Mouse (Mus musculus) embryo, embryonic 10 days (tissue): ENCODE data around the gene Tpo.

ENCODE experiments used
- DNase-seq: peaks from one replicate; pipeline ENCODE4 v3.0.0-alpha.2; 2015; ENCODE audit warnings: low spot score

Tpo gene

DNA sequence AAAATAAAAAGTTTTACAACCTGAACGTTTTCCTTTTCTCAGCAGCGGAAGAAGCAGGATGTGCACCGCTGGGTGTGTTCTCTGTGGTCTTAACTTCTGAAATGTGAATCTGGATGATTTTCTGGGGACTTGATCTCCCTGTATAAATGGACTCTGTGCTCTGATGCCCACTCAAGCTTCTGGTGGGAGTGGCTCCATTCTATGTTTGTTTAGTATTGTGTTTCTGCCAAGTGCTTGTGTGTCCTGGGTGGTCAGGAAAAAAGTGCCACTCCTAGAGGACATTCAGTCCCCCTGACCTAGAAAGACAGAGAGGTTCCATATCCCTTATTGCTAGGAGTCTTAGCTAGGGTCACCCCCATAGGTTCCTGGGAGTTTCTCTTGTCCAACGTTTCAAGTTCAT, at the start of gene Tpo:
Gene Tpo (minus strand): TSS at position 101 of the 400 bp plus-strand sequence.
- no peak for DNase-seq

DNA sequence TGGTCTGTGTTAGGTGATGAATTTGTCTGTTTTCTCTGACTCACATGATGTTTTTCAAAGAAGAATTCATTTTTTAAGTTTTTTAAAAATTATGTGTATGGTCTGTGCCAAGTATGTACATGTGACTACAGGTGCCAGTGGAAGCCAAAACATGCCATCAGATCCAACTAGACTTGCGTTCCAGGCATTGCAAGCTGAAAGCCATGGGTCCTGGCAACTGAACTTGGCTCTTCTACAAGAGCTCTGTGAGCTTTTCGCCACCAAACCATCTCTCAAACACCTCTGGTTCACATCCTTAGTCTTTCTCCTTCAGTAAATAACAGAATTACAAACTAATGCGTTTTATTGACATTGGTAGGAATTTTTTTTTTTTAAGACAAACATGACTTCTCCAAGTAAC, 49.3 kb upstream of the Tpo start:
- no peak for DNase-seq

DNA sequence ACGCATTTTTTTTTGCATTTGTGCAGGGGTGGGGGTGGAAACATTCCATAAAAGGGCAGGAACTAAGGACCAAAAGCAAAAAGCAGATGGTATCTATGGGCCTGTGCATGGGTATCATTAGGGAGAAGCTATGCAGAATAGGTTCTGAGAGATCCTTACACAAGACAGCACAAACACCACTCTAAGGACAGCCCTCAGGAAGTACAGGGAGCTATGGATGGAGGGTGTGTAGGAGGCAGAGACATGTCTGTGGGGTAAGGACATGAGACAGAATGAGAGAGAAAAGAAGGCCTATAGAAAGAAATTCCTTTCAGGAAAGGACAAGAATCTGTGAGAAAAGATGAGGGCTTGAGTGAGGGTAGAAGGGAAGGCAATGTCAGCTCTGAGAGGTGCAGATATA, 47.2 kb upstream of the Tpo start:
- no peak for DNase-seq

DNA sequence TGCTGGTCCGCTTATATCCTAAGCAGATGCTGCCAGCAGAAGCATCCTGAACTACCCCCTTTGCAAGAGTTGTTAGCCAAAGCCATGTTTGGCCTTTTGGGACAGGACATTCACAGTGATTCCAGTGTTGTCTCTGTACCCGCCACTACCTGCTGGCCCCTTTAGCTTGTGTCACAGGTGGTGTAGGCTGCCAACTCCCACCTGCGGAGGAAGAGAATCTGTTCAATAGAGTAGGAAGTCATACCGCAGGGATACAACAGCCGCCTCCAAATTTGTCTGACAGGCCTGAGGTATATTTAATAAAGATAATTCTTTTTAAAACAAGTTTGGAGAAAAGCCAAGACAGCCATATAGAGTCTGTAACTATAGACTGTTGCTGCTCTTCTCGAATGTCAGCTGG, 45.5 kb upstream of the Tpo start:
- DNase-seq, result no peak

DNA sequence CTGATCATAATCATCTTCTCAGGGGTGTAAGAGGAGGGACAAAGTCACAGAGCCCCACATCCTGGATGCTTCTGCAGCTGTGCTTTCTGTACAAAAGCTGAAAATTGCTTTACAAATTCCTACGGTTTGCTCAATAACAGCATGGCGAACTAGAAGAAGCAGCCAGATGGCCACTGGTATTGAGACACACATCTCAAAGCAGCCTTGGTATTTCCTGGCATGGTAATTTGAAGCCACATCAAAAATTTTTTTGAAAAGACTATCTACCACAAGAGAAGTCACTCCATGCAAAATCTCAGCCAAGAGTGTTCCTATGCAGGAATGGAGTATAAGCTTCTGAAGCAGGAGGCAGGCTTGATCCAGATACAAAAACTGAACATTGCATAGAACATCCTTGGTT, 45.1 kb upstream of the Tpo start:
- DNase-seq, result no peak

DNA sequence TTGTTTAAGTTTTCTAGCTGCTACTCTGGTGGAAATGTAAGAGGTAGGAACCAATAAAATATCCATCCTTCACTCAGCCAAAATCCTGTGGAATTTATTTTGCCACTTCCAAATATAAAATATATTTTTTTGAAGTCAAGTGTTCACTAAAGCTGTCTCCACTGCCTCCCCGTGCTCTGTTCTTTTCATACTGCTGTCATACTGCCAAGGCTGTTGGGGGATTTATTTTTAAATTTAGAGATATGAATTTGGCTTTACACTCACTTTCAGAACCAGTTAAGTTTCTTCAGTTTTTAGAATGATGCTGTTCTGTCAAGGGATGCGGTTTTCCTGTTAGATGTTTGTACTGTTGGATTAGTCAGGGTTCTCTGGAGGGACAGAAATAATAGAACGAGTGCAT, 36.1 kb upstream of the Tpo start:
- no peak for DNase-seq

DNA sequence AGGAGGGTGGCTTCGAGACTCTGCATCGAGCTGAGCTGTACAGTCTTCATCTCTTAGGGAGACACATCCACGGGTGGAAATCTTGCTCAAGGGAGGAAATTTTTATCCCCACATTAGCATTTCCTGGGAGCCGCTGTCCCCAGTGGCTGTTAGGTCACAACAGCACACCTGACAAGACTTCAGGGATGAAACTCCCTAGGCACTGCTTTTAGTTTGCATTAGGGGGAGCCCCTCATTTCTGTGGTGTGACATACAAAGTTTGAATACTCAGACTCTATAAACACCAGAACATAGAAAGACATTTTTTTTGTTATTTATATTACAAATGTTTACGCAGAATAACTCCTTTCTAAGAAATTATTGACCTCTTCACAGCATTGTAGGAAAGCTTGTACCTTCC, 32.1 kb upstream of the Tpo start:
- no peak for DNase-seq

DNA sequence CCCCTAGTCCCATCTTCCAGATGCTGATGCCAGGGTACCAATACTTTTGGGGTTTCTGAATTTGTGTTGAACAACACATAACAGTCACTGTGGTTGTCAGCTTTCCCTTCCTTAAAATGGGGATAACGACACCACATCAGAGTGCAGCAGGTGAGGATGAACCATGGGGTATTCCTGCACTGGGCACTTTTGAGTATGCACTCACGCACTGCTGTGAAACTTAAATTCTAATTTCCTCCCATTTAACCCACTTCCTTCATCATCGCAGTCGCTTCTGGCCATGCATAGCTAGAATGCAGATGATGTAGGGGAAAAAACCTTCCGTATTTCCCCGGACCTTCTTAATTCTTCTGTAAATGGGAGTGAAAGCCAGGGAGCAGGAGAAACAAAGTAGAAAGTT, 31.6 kb upstream of the Tpo start:
- DNase-seq, result no peak

DNA sequence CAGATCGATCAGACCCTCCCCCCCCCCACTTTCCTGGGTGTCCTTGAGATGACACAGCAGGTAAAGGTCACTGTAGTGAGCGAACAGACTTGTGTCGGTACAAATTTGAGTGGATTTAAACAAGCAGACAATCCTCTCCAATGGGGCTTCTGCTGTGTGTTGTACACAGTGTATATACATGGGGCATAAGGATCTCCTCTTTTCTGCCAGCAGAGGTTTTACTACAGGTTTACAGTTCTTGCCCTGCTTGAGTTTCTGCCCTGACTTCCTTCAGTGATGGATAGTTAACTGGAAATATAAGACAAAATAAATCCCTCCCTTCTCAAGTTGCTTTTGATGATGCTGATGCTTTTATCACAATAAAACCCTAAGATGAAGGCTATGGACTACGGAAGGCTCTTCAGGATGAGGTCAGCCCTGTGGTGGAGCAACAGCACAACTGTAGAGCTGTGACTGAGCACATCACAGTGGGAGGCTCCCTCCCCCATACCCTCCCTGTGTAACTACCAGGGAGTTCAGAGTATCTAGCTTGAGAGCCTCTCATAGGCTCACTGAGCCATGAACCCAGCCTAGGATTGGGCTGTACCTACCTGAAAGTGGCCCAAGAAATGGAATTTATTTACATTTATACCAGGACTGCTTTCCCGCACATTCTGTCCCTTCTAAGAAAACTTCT, 29.4 kb upstream of the Tpo start:
- no peak for DNase-seq

DNA sequence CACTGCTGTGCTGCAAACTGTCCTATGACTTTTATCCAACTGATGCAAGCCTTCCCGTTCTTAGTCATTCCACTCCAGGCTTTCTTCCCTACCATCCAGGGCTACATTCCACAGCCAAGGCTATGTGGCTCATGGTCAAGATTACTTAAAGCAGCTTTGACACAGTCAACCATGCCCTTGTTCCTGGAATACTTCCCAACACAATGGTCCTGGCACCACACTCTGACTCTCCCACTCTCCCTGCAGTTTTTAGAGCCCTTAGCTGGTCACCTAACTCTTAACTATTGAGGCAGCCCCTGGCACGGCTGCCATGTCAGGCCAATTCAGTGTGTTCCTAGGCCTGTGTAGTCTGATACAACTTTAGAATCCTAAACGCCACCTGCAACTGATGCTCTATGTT, 28.1 kb upstream of the Tpo start:
- no peak for DNase-seq

DNA sequence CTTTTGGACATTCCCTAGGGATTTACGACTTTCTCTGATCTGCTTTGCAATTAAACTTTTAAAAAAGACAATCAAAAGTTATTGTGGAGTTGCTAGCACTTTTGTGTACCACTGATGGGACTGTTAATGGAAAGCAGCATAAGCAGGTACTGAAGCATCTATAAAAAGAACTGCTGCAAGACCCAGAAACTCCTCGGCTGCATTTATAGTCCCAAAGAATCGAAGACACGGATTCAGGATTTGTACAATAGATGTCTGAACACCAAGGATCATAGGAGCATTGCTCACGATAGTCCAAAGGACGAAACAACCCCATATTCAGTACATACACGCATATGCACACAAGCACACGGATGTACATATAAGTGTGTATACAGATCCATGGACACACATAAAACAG, 27.4 kb upstream of the Tpo start:
- DNase-seq, result no peak

DNA sequence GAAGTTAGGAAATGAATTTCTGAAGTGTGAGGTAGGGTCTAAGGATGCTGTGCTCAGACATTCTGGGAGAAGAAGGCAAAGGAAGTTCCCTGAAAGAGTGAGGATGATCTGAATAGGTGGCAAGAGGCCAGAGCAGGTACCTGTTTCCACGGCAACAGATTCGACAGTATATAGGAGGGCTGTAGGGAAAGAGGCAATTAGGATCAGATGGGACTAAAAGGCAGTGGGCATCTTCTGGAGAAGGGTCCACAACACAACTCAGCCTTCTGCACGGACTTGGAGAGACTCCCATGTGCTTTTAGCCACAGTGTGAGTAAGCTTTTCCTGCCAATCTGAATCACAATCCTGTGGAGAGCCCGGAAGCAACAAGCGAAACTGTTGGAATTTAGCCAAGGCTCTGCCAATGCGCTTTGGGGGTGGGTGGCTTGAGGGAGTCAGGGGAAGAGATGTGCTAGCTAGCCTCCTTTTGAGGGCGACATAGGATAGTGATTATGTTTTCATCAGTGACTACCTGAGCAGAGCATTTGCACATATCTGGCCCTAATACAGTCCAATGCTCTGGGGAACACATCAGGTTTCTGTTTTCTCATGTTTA, 21.8 kb upstream of the Tpo start:
- no peak for DNase-seq

DNA sequence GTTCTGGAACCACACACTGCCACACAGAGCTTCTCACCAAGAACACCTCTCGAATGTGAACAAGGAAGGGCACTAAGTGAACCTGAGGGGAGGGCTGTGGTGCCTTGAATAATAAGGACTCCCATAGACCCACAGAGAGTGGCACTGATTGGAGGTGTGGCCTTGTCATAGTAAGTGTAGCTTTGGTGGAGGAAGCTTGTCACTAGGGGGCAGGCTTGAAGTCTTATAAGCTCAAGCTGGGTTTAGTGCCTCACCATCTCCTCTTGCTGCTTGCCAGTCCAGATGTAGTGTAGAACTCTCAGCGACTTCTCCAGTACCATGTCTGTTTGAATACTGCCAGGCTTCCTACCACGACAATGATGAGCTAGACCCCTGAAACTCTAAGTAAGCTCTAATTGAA, 9.7 kb upstream of the Tpo start:
- peak; percentile 33 for DNase-seq

DNA sequence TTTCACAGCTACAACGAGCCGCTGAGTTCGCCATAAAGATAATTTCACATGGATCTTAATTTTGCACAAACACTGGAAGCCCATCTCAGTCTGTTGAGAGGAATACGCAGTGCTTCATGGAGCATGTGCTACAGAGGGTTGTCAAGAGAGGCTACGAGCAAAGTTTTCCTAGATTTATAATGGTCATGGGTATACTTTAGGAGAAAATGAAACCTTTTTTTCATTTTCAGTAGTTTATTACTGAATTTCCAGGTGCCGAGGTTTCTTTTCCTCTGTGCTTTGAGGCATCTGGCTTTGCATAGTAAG, 3.1 kb downstream of the Tpo start:
- no peak for DNase-seq

DNA sequence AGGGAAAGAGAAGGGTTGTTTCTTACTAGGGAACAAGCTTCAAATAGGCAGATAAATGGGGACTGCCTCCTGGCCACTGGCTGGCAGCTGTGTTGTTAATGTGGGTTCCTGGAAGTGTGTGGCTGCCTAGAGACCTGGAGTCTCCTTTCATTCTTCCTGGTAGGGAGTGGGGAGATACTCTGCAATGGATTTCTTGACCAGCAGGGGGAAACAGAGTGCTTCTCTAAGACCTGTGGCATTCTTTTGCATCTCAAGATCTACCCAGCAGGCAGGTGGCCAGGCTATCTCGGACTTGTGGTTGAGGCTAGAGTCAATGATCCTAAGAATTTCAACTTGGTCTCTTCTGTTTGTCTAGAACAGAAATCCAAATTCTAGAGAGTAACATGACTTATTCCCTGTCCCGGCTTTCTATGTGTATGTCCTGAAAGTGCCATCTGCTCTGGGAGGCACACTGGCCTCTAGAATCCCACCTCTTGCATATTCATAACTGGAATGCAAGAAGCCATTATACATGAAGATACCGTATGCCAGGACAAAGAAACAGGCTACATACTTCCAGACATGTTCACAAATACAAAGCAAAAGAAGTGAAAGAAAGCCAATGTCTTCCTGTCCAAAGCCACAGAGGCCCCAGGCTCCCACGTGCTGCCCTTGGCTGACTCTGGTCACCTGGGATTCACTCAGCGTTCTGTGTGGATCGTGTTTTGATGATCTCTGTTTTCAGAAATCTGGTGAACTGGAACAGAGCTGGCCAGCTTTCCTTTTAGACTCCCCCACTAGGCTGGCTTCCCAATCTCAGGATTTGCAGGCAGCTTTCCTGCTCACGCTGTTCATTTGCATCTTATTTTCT, 3.6 kb downstream of the Tpo start:
- peak; percentile 76 for DNase-seq

DNA sequence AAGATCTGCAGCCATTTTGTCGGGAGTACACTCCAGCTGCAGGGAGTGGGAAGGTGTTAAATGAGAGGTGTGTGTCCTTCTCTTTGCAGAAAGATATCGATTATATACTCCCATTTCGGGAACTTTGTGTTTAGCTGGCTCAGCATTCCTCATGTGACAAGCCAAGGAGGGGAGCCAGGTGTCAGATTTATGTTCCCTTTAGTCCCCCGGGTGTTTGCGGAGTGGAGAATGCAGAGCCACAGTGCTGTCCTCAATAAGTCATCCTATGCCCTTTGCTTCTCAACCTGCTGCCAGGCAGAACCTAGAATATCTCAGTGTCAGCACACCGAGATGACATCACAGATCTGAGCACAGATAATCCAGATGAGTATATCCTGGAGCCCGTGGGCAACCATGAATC, 10.1 kb downstream of the Tpo start:
- DNase-seq, result no peak

DNA sequence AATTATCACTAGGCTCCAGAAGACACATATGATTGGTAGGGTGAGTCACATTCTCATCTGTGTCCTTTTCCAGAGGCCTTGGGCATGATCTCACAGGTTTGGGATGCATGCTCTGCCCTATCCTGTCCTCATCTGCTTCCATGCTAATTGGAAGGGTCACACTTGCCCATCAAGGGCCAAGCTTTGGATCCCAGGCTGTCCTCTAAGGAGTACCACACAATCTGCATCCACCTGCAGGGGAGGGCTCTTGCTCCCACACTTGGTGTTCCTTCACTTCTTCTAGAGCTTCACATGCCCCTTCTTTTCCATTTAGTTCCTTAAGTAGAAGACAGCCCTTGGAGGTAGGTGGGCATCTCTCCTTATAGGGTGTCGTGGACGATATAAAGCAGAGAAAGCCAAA, 20.2 kb downstream of the Tpo start:
- DNase-seq, result no peak

DNA sequence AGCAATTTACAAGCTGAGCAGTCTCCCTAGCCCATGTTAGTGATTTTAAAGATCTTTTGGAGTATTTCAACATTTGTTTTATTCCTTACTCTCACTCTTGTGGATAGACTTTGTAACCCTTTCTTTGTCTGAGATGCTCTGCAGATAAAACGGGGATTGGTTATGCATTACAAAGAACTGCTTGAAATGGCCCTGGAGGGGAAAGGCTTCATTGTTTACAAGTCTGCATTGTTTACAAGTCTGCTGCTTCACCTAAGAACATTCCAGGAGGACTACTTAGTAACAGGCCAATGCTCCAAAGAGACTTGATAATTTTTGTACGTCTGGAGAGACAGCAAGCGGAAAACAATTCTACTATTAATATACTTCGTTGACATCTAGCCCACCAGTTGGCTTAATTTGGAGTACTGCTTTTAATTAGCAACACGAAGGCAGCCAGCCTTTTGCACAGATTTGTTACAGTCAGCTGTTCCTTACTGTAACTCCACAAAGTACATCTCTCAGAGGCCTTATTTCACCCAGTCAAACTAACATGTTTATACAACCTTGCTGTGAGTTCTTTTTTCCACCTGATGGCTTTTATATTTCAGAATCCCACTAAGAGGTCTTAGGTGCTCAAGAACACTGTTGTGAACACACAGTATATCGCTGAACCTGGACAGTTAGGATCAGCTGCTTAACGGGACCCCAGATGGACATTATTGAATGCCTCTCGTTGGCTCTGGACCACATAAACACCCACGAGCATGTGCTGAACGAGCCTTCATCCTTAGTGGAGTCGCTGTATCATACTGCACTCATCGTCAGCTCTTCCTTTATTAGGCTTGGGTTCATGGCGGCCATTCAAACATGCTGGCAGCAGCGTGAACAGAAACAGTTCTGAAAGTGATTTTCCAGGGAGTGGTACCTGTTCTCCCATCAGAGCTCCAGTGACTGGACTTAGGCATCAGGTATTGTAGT, 22.5 kb downstream of the Tpo start:
- no peak for DNase-seq

DNA sequence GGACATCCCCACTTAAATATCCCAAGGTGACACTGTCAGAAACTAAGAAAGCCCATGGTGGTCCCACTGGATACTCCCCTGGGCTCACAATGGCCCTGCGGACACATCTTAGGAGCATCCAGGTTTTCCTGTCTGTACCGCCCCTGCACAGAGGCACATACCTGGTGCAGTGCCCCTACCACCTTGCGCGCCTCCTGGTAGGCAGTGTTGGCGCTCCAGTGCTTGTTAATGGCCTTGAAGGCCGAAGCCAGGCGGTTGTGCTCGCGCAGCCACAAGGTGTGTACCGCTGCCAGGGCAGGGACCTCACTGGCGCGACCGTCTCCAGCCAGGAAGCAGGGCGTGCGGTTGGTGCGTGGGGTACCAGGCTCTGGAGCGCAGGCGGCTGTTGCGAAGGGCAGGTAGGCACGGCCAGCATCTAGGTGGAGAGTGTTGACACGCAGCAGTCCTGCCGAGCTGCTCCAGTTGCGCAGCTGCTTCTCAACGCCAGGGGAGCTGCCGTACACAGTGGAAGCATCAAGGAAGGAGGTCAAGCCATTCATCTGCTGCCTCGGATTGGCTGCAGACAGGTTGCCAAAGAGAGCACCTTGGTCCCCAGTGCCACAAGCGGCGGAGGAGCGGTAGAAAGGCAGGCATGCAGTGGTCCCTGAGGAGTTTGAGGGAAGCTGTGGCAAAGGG, 29.4 kb downstream of the Tpo start:
- DNase-seq, result peak; percentile 38

DNA sequence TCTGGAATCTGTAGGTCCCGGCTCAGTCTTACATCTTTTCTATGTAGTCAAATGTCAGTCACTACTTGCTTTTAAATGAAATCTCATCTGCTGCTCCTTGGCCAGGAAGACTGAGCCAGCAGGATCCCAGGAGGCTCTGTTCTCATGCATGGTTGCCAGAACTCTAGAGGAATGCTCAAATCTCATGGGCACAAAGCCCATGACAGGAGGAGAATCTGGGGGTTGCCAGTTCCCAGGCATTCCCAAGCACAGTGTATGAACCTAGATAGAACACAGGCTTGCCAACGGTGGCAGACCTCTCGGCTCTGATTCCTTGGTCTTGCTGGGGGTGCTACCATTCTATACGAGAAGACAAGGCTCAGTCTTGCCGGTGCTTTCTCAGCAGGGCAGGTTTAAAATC, 40.3 kb downstream of the Tpo start:
- no peak for DNase-seq

DNA sequence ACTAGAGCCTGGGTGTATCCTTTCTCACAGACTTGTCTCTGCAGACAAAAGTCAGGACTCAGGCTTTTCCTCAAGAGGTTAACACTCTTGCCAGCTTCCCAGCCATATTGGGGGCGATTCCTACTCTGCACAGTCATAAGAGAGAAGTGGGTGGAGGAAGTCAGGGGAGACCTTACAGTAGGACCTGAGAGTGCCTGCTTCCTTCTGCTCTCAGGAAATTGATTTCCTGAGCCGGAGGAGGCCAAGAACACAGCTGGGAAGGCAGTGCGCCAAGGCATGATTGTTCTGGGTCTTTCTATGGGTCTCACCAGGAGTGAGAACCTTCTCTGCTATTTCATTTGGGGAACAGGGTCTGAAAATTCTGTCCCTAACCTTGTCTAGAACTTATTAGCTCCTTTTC, 48.5 kb downstream of the Tpo start:
- no peak for DNase-seq

DNA sequence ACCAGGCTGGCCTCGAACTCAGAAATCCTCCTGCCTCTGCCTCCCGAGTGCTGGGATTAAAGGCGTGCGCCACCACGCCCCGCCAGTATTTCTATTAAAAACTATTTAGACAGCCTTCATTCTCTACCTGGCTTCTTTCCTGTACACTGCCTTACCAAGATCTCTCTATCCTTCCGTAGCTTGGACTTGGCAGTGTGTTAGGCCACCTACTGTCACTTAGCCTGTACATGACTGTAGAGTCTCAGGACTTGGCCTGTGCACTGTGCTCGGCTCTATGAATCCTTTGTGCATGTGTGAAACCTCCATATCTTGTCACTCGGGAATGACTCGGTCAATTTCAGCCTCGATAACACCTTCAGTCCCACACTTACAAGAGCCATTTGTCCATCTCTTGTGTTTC, 55.4 kb downstream of the Tpo start:
- no peak for DNase-seq
